Mouse (Mus musculus) liver, adult 2 months (tissue): ENCODE measurements around the gene Zdhhc1. TPM values are rescaled to one million over a fixed set of nuclear protein-coding genes. Genes with fewer than 3 reads are reported as not detected.
A peak's percentile ranks its signal among the peaks of the same experiment; 100 is the strongest.

Experiments
- DNase-seq: peaks from one replicate; pipeline ENCODE4 v3.0.0-alpha.2; 2011; ENCODE audit warnings: low read depth, low spot score; ENCODE audit errors: extremely low read depth
- H3K27ac ChIP-seq: fragments of 200-500 bp; replicated peaks from 2 replicates; pipeline ENCODE4 v1.5.1; 2012; ENCODE audit warnings: low read depth, mild to moderate bottlenecking, control low read depth, inconsistent platforms, low read length; ENCODE audit not compliant: insufficient read depth
- H3K27me3 ChIP-seq: fragments of 200-500 bp; 2 replicates; pipeline ENCODE4 v1.6.1; 2012; ENCODE audit warnings: mild to moderate bottlenecking, moderate library complexity, low read length, inconsistent platforms; ENCODE audit not compliant: control insufficient read depth, insufficient read depth
- H3K36me3 ChIP-seq: fragments of 200-500 bp; 2 replicates; pipeline ENCODE4 v1.6.1; 2012; ENCODE audit warnings: low read length, inconsistent platforms; ENCODE audit not compliant: control insufficient read depth, insufficient read depth
- H3K4me1 ChIP-seq: fragments of 200-500 bp; 2 replicates; pipeline ENCODE4 v1.6.1; 2011; ENCODE audit warnings: low read length; ENCODE audit not compliant: control insufficient read depth, insufficient read depth
- H3K4me3 ChIP-seq: fragments of 200-500 bp; 2 replicates; pipeline ENCODE4 v1.5.1; 2011; ENCODE audit warnings: low read depth, mild to moderate bottlenecking, control low read depth, low read length, moderate library complexity; ENCODE audit not compliant: insufficient read depth
- H3K79me2 ChIP-seq: fragments of 200-500 bp; 2 replicates; pipeline ENCODE4 v1.6.1; 2012; ENCODE audit warnings: inconsistent platforms, mild to moderate bottlenecking, low read length, moderate library complexity; ENCODE audit not compliant: control insufficient read depth, insufficient read depth
- H3K9ac ChIP-seq: fragments of 200-500 bp; 2 replicates; pipeline ENCODE4 v1.6.1; 2012; ENCODE audit warnings: low read depth, mild to moderate bottlenecking, control low read depth, inconsistent platforms, low read length
- CTCF ChIP-seq: fragments of 200-500 bp; IDR thresholded peaks from 2 replicates; pipeline ENCODE4 v1.5.1; 2011; ENCODE audit warnings: low read depth, low read length, control low read depth
- POLR2A ChIP-seq: fragments of 200-500 bp; IDR thresholded peaks from 2 replicates; pipeline ENCODE4 v1.6.1; 2011; ENCODE audit warnings: low read length, control low read depth; ENCODE audit not compliant: insufficient read depth; ENCODE audit errors: extremely low read depth
- WGBS: fragments of 180-500 bp; shearing (Covaris S2); methylation state at CpG from one replicate; pipeline ENCODE4 v1.1.7; 2018; 5-methylcytosine and 5-hydroxymethylcytosine counted together
- polyA plus RNA-seq: library from polyadenylated mRNA; depleted of rRNA; stranded (reverse); fragments of >200 nt; gene quantifications from 2 replicates; pipeline ENCODE4 v1.2.3, GENCODE M21; 2012; rRNA removed
- total RNA-seq: library from RNA; depleted of rRNA; stranded (reverse); fragments of >200 nt; gene quantifications from 2 replicates; pipeline ENCODE4 v1.2.3, GENCODE M21; 2014; rRNA removed

Zdhhc1 gene
- 1.9 and 2.3 TPM in 2 replicates for total RNA-seq
- 2.3 and 4.5 TPM in 2 replicates for polyA plus RNA-seq

DNA sequence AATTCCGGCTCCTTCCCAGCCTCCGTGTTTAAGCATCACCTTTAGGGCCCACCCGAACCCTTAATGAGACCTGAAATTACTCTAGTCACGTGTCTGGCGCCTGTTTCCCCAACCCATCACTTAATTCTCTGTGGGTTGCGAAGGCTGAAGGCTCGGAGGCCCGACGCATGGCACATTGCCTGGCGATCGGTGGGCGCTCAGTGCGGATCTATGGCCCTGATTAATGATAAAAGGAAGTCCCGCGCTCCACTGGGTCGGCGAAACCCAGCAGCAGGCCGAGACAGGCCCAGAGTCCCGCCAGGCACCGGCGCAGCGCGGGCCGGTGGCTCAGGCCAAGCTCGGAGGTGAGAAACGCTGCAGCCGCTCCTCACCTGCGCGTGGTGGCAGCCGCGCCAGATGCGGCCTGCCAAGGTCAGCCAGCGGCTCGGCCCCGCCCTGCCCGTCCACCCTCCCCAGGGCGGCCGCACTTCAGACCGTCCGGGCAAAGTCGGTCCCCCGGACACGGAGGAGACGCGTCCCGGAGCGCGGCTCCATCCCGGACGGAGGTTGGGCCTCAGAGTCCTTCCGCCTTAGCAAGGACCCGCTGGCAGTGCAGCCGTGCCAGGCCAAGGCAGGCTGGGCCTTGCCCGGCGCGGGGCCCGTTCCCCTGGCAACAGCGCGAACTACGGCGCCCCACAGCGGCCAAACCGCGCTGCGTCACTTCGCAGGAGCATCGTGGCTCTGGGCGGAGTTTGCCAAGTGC, at the start of gene Zdhhc1:
Gene Zdhhc1 (minus strand): TSS at position 464 of the 742 bp plus-strand sequence.
- peak within 1 kb of the TSS; percentile 89 for H3K4me3 ChIP-seq
- TF ChIP-seq POLR2A (no peak), CTCF (peak; percentile 67)
- H3K27me3 ChIP-seq: no peaks in the 10 kb centered on the region

DNA sequence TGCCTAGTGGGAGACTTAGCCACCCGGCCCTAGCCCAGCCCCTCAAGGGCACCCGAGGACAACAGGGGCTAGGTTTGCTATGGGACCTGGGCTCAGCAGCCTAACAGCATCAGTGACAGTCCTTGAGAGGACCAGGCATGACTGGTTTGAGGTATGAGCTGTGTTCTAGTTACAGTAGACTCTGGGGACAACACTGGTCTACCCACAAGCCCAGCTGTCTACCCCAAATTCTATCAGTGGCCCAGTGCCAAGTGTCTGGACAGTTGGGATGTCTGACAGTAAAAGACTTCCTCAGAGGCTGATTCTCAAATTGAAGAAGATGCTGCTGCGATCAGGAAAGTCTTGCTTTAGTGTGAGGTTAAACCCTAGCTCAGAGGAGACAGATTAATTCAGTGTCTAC, 48.5 kb upstream of the Zdhhc1 start:
- H3K4me3 ChIP-seq: no peak overlapping the region
- WGBS: 75% methylated on average over 3 of the region's 3 CpGs
- no peak for DNase-seq
- TF ChIP-seq POLR2A (no peak), CTCF (no peak)
- peaks cover 4% of the 10 kb centered on the region; the same call in 1 of the 2 replicates for H3K36me3 ChIP-seq
- H3K27me3 ChIP-seq: no peaks in the 10 kb centered on the region
- H3K9ac ChIP-seq: no peak overlapping the region
- peaks cover 28% of the 10 kb centered on the region; the same call in 1 of the 2 replicates for H3K79me2 ChIP-seq
- peaks cover 31% of the 10 kb centered on the region for H3K4me1 ChIP-seq
- no peak overlapping the region for H3K27ac ChIP-seq

More for the DNA sequence above, at the start of gene Zdhhc1:
- peak within 1 kb of the TSS; percentile 40; the same call in 1 of the 2 replicates for H3K27ac ChIP-seq
- 5% methylated on average over 67 of the region's 68 CpGs for WGBS
- H3K4me1 ChIP-seq: peaks cover 3% of the 10 kb centered on the region
- no peaks in the 10 kb centered on the region for H3K79me2 ChIP-seq
- peak within 1 kb of the TSS; percentile 77 for H3K9ac ChIP-seq
- DNase-seq: peak; percentile 60
- H3K36me3 ChIP-seq: no peaks in the 10 kb centered on the region

DNA sequence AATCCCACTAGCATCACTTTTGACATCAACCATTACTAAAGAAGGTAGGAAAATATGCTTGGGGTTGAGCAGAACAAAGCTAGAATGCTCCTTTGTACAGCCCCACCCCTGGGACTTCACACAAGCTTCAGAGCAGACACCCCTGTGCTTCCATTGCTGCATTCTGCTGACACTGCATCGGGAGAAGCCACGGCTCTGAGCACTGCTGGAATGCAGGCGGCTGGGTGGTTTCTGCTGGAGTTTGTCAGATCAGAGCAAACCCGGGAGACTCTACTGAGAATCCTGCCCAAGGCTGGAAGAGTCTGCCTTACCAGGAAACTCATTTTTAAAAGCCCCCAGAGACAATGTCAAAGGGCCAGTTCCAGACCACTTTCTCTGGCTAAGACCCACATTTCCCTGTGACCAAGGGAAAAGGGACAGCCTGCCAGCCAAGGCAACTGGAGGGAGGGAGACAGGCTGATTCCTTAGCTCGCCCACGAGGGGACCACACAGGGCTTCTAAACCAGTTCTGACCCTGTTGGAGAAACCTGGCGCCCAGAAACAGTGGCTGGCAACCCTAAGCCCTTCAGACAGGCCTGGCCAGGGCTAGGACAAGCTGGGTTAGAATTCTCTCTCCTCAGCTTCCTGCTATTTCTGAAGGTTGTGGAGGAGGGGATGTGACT, 48.0 kb upstream of the Zdhhc1 start:
- Histone ChIP-seq H3K27ac (0 out of 2 replicates have a peak overlapping the region, but pooled peaks have one; percentile 8), H3K4me1 (peaks cover 25% of the 10 kb centered on the region)
- TF ChIP-seq POLR2A (no peak), CTCF (no peak)

DNA sequence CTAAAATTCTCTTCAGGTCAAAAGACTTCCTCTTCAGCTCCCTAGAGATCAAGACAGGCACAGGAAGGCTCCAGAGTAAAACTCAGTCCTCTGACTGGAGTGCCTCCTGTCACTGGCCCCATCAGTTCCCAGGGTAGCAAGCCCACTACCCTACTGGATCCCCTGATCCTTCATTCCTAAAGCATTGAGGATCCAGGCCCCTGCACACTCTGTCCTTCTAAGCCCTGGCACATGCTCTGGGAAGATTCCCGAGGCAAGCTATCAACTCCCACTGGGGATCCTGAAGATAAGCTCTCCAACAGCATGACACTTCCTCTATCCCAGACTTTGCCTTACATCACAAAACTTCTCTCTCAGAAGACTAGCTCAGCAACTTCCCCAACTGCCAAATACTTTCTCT, 47.0 kb upstream of the Zdhhc1 start:
- WGBS: 25% methylated on average over 1 of the region's 1 CpGs
- TF ChIP-seq CTCF: no peak
- TF ChIP-seq POLR2A: no peak
- H3K9ac ChIP-seq: no peak overlapping the region
- H3K27me3 ChIP-seq: no peaks in the 10 kb centered on the region
- 0 out of 2 replicates have a peak overlapping the region, but pooled peaks have one; percentile 15 for H3K27ac ChIP-seq
- no peak overlapping the region for H3K4me3 ChIP-seq
- peaks cover 29% of the 10 kb centered on the region; the same call in 1 of the 2 replicates for H3K79me2 ChIP-seq
- H3K4me1 ChIP-seq: peaks cover 22% of the 10 kb centered on the region
- H3K36me3 ChIP-seq: peaks cover 13% of the 10 kb centered on the region
- no peak for DNase-seq

More for the DNA sequence above, 48.0 kb upstream of the Zdhhc1 start:
- peaks cover 24% of the 10 kb centered on the region; the same call in 1 of the 2 replicates for H3K79me2 ChIP-seq
- H3K4me3 ChIP-seq: no peak overlapping the region
- H3K9ac ChIP-seq: no peak overlapping the region
- peaks cover 4% of the 10 kb centered on the region; the same call in 1 of the 2 replicates for H3K36me3 ChIP-seq
- 62% methylated on average over 7 of the region's 7 CpGs for WGBS
- H3K27me3 ChIP-seq: no peaks in the 10 kb centered on the region
- DNase-seq: no peak

DNA sequence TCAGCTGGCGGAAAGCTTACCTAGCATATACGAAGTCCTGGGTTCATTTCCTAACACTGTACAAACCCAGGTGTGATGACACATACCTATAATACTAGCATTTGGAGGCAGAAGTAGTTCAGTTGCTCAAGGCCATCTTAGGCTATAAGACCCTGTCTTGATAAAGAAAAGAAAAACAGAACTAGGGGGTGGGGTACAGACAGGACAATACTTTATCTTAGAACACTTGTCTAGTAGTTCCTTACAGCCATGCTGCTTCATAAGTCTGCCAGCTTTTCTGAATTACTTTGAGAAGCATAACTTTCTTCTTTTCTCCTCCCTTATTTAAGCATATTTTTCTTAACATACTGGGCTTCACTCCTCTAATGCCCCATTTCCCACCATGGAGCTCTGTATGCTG, 46.1 kb upstream of the Zdhhc1 start:
- H3K27me3 ChIP-seq: no peaks in the 10 kb centered on the region
- DNase-seq: no peak
- H3K9ac ChIP-seq: no peak overlapping the region
- no peak overlapping the region for H3K4me3 ChIP-seq
- H3K79me2 ChIP-seq: peaks cover 27% of the 10 kb centered on the region; the same call in 1 of the 2 replicates
- TF ChIP-seq CTCF: no peak
- TF ChIP-seq POLR2A: no peak
- peaks cover 22% of the 10 kb centered on the region for H3K36me3 ChIP-seq
- H3K27ac ChIP-seq: no peak overlapping the region
- WGBS: 90% methylated on average over 2 of the region's 2 CpGs
- peaks cover 22% of the 10 kb centered on the region for H3K4me1 ChIP-seq
